Mouse (Mus musculus): ENCODE data around the gene Nfkbie.

DNA sequence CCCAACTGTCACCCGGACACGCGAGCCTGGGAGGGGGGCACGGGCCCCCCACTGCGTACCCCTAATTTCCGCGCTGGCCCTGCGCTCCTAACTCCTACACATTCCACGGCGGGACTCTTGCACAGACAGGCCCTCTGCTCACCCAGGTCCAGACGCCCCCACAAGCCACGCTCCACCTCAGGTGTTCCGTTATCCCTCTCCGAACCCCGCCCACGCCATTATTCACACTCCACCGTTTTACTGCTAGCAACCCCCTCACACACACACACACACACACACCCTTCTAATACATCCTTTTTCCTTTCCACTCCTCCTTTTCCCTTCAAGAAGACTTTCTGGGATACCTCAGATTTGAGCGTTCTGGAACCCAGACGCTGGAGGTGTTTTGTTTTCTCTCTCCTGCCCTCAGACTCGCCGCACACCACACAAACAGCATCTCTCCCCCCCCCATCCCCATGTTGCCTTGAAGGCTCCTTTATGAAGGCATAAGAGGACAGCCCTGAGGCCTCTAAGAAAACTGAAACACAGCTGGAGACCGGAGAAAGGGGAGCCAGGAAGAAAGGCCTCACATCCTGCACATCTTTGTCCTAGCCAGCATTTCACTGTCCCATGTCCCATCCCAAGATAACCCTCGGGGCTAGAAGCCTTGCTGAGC is 40.4 kb downstream of the Nfkbie start:
- TF ChIP-seq CTCF (IDR thresholded peaks at IDR 0.05; ENCODE audit: borderline replicate concordance, insufficient read depth, low read depth, low read length), result no peak
- no peak for TF ChIP-seq POLR2A (IDR thresholded peaks at IDR 0.05; ENCODE audit: borderline replicate concordance, insufficient read depth, low read length)
